Mouse (Mus musculus) hindbrain, embryonic 15.5 days (tissue): Measurements from ENCODE around the gene Flvcr1. TPM values are rescaled to one million over a fixed set of nuclear protein-coding genes. Genes with fewer than 3 reads are reported as not detected.
A peak's percentile ranks its signal among the peaks of the same experiment; 100 is the strongest.

Experiments
- ATAC-seq: fragments of 200-750 bp; cut with Nextera tagmentation; 2 replicates; pipeline ENCODE4 v1.8.0; 2017; ENCODE audit warnings: low read depth, moderate number of reproducible peaks, moderate TSS enrichment; ENCODE audit not compliant: low FRiP score
- H3K27ac ChIP-seq: fragments of 300-500 bp; sonication (generic); replicated peaks from 2 replicates; pipeline ENCODE4 v1.5.1; 2015; ENCODE audit warnings: mild to moderate bottlenecking, inconsistent platforms
- H3K27me3 ChIP-seq: fragments of 300-500 bp; sonication (generic); 2 replicates; pipeline ENCODE4 v1.6.1; 2015; ENCODE audit warnings: control low read depth, inconsistent platforms
- H3K36me3 ChIP-seq: fragments of 300-500 bp; sonication (generic); 2 replicates; pipeline ENCODE4 v1.6.1; 2015; ENCODE audit warnings: control low read depth, inconsistent platforms
- H3K4me1 ChIP-seq: fragments of 300-500 bp; sonication (generic); replicated peaks from 2 replicates; pipeline ENCODE4 v1.6.1; 2015; ENCODE audit warnings: control low read depth, inconsistent platforms
- H3K4me2 ChIP-seq: fragments of 300-500 bp; sonication (generic); 2 replicates; pipeline ENCODE4 v1.6.1; 2015; ENCODE audit warnings: moderate library complexity, mild to moderate bottlenecking, inconsistent platforms
- H3K4me3 ChIP-seq: fragments of 300-500 bp; sonication (generic); 2 replicates; pipeline ENCODE4 v1.5.1; 2015; ENCODE audit warnings: mild to moderate bottlenecking, inconsistent platforms
- H3K9ac ChIP-seq: fragments of 300-500 bp; sonication (generic); 2 replicates; pipeline ENCODE4 v1.6.1; 2015; ENCODE audit warnings: inconsistent platforms
- H3K9me3 ChIP-seq: fragments of 300-500 bp; sonication (generic); 2 replicates; pipeline ENCODE4 v1.6.1; 2016; ENCODE audit warnings: control low read depth, inconsistent platforms
- WGBS: fragments of 180-500 bp; shearing (Covaris S2); methylation state at CpG from one replicate; pipeline ENCODE4 v1.1.7; 2015; 5-methylcytosine and 5-hydroxymethylcytosine counted together
- polyA plus RNA-seq: library from polyadenylated mRNA; unstranded; fragments of >200 nt; fragmentation: Nextera tagmentation; extraction: Ambion mirVana; gene quantifications from 2 replicates; pipeline ENCODE4 v1.2.1, GENCODE M21; 2015

Flvcr1 gene
- polyA plus RNA-seq, 1 experiment from 2014 or later: 9.9 TPM

- no peaks in the 10 kb centered on the region for H3K27me3 ChIP-seq
- peak overlapping the region; percentile 80 for H3K4me2 ChIP-seq
- peaks cover 52% of the 10 kb centered on the region for H3K4me1 ChIP-seq
- H3K9ac ChIP-seq: peak overlapping the region; percentile 84
- peak overlapping the region; percentile 74 for H3K4me3 ChIP-seq
- ATAC-seq: no peak
- WGBS: 42% methylated on average over 11 of the region's 11 CpGs
- no peaks in the 10 kb centered on the region for H3K9me3 ChIP-seq
- H3K27ac ChIP-seq: peak overlapping the region; percentile 97; the same call in 1 of the 2 replicates
- peaks cover 20% of the 10 kb centered on the region for H3K36me3 ChIP-seq
These were observed 48.9 kb downstream of the Flvcr1 start for GRCm38 (mm10) chr1:190976887-190977573.

- H3K27me3 ChIP-seq: no peaks in the 10 kb centered on the region
- H3K4me2 ChIP-seq: 0 out of 2 replicates have a peak overlapping the region, but pooled peaks have one; percentile 9
- H3K9me3 ChIP-seq: no peaks in the 10 kb centered on the region
- H3K36me3 ChIP-seq: peaks cover 36% of the 10 kb centered on the region
- peaks cover 52% of the 10 kb centered on the region for H3K4me1 ChIP-seq
- H3K27ac ChIP-seq: no peak overlapping the region
- no peak for ATAC-seq
- 83% methylated on average over 1 of the region's 1 CpGs for WGBS
- H3K4me3 ChIP-seq: no peak overlapping the region
- H3K9ac ChIP-seq: no peak overlapping the region
These were observed 51.1 kb downstream of the Flvcr1 start for GRCm38 (mm10) chr1:190974833-190975232.

GRCm38 (mm10) chr1:190974191-190974590 lies 51.8 kb downstream of the Flvcr1 start:
- H3K4me2 ChIP-seq: no peak overlapping the region
- H3K4me3 ChIP-seq: no peak overlapping the region
- H3K27me3 ChIP-seq: no peaks in the 10 kb centered on the region
- H3K36me3 ChIP-seq: peaks cover 42% of the 10 kb centered on the region
- peaks cover 52% of the 10 kb centered on the region for H3K4me1 ChIP-seq
- no peak overlapping the region for H3K9ac ChIP-seq
- 90% methylated on average over 8 of the region's 8 CpGs for WGBS
- ATAC-seq: no peak
- no peaks in the 10 kb centered on the region for H3K9me3 ChIP-seq
- no peak overlapping the region for H3K27ac ChIP-seq

- peaks cover 52% of the 10 kb centered on the region for H3K36me3 ChIP-seq
These were observed 53.3 kb downstream of the Flvcr1 start for GRCm38 (mm10) chr1:190972612-190973192.

GRCm38 (mm10) chr1:190971708-190972610 lies 54.0 kb downstream of the Flvcr1 start:
- no peak overlapping the region for H3K9ac ChIP-seq
- H3K9me3 ChIP-seq: no peaks in the 10 kb centered on the region
- no peak for ATAC-seq
- H3K27me3 ChIP-seq: no peaks in the 10 kb centered on the region
- peaks cover 56% of the 10 kb centered on the region for H3K36me3 ChIP-seq
- no peak overlapping the region for H3K27ac ChIP-seq
- H3K4me2 ChIP-seq: no peak overlapping the region
- 84% methylated on average over 14 of the region's 14 CpGs for WGBS
- no peak overlapping the region for H3K4me3 ChIP-seq
- H3K4me1 ChIP-seq: peaks cover 44% of the 10 kb centered on the region

More at GRCm38 (mm10) chr1:190972612-190973192, 53.3 kb downstream of the Flvcr1 start:
- no peaks in the 10 kb centered on the region for H3K27me3 ChIP-seq
- no peak overlapping the region for H3K9ac ChIP-seq
- H3K4me3 ChIP-seq: no peak overlapping the region
- no peak for ATAC-seq
- no peak overlapping the region for H3K27ac ChIP-seq
- 63% methylated on average over 7 of the region's 7 CpGs for WGBS
- H3K4me1 ChIP-seq: peaks cover 51% of the 10 kb centered on the region
- H3K4me2 ChIP-seq: no peak overlapping the region
- no peaks in the 10 kb centered on the region for H3K9me3 ChIP-seq

GRCm38 (mm10) chr1:190968010-190968409 lies 57.9 kb downstream of the Flvcr1 start:
- ATAC-seq: no peak
- no peaks in the 10 kb centered on the region for H3K27me3 ChIP-seq
- H3K9ac ChIP-seq: no peak overlapping the region
- peaks cover 8% of the 10 kb centered on the region for H3K4me1 ChIP-seq
- no peak overlapping the region for H3K4me3 ChIP-seq
- WGBS: 96% methylated on average over 7 of the region's 7 CpGs
- no peak overlapping the region for H3K4me2 ChIP-seq
- H3K9me3 ChIP-seq: no peaks in the 10 kb centered on the region
- peaks cover 68% of the 10 kb centered on the region for H3K36me3 ChIP-seq
- H3K27ac ChIP-seq: no peak overlapping the region

- no peak for ATAC-seq
- no peaks in the 10 kb centered on the region for H3K27me3 ChIP-seq
- WGBS: 83% methylated on average over 15 of the region's 15 CpGs
- no peaks in the 10 kb centered on the region for H3K9me3 ChIP-seq
- H3K4me1 ChIP-seq: no peaks in the 10 kb centered on the region
- H3K27ac ChIP-seq: no peak overlapping the region
- H3K36me3 ChIP-seq: peaks cover 66% of the 10 kb centered on the region
- no peak overlapping the region for H3K4me2 ChIP-seq
- no peak overlapping the region for H3K4me3 ChIP-seq
- no peak overlapping the region for H3K9ac ChIP-seq
These were observed 60.8 kb downstream of the Flvcr1 start for GRCm38 (mm10) chr1:190964992-190965780.

- H3K27me3 ChIP-seq: no peaks in the 10 kb centered on the region
- H3K9ac ChIP-seq: no peak overlapping the region
- no peak overlapping the region for H3K4me3 ChIP-seq
- no peak overlapping the region for H3K27ac ChIP-seq
- H3K4me1 ChIP-seq: no peaks in the 10 kb centered on the region
- no peak overlapping the region for H3K4me2 ChIP-seq
- H3K9me3 ChIP-seq: no peaks in the 10 kb centered on the region
- WGBS: 93% methylated on average over 3 of the region's 3 CpGs
- no peak for ATAC-seq
- peaks cover 70% of the 10 kb centered on the region for H3K36me3 ChIP-seq
These were observed 63.2 kb downstream of the Flvcr1 start for GRCm38 (mm10) chr1:190962760-190963159.

- Histone ChIP-seq H3K4me3 (no peak overlapping the region), H3K9me3 (no peaks in the 10 kb centered on the region), H3K27me3 (no peaks in the 10 kb centered on the region), H3K9ac (no peak overlapping the region), H3K4me1 (no peaks in the 10 kb centered on the region), H3K27ac (no peak overlapping the region), H3K36me3 (peaks cover 69% of the 10 kb centered on the region), H3K4me2 (no peak overlapping the region)
- no peak for ATAC-seq
- WGBS: 87% methylated on average over 5 of the region's 5 CpGs
These were observed 67.1 kb downstream of the Flvcr1 start for GRCm38 (mm10) chr1:190958821-190959220.
